Mouse (Mus musculus) embryonic facial prominence, embryonic 12.5 days (tissue): ENCODE data around the gene Nkg7. TPM values are rescaled to one million over a fixed set of nuclear protein-coding genes. Genes with fewer than 3 reads are reported as not detected.

Source experiments
- ATAC-seq: fragments of 200-750 bp; cut with Nextera tagmentation; 2 replicates; pipeline ENCODE4 v1.8.0; 2017; ENCODE audit not compliant: insufficient number of reproducible peaks, insufficient read depth, low FRiP score, low TSS enrichment
- H3K27ac ChIP-seq: fragments of 300-500 bp; sonication (generic); 2 replicates; pipeline ENCODE4 v1.5.1; 2016; ENCODE audit warnings: mild to moderate bottlenecking
- H3K27me3 ChIP-seq: fragments of 300-500 bp; sonication (generic); 2 replicates; pipeline ENCODE4 v1.6.1; 2016; ENCODE audit warnings: mild to moderate bottlenecking, moderate library complexity
- H3K36me3 ChIP-seq: fragments of 300-500 bp; sonication (generic); 2 replicates; pipeline ENCODE4 v1.6.1; 2016; ENCODE audit warnings: mild to moderate bottlenecking
- H3K4me1 ChIP-seq: fragments of 300-500 bp; sonication (generic); 2 replicates; pipeline ENCODE4 v1.6.1; 2016
- H3K4me2 ChIP-seq: fragments of 300-500 bp; sonication (generic); replicated peaks from 2 replicates; pipeline ENCODE4 v1.6.1; 2016; ENCODE audit warnings: mild to moderate bottlenecking, moderate library complexity
- H3K4me3 ChIP-seq: fragments of 300-500 bp; sonication (generic); 2 replicates; pipeline ENCODE4 v1.5.1; 2016; ENCODE audit warnings: mild to moderate bottlenecking
- H3K9ac ChIP-seq: fragments of 300-500 bp; sonication (generic); 2 replicates; pipeline ENCODE4 v1.6.1; 2016; ENCODE audit warnings: mild to moderate bottlenecking, moderate library complexity
- H3K9me3 ChIP-seq: fragments of 300-500 bp; sonication (generic); 2 replicates; pipeline ENCODE4 v1.6.1; 2016; ENCODE audit warnings: mild to moderate bottlenecking, moderate library complexity
- WGBS: fragments of 180-500 bp; shearing (Covaris S2); methylation state at CpG from one replicate; pipeline ENCODE4 v1.1.7; 2016; 5-methylcytosine and 5-hydroxymethylcytosine counted together
- microRNA-seq: library from miRNA; unstranded; fragments of <30 nt; microRNA quantifications from one replicate; pipeline ENCODE4, GENCODE M21; 2017
- polyA plus RNA-seq: library from polyadenylated mRNA; unstranded; fragments of >200 nt; fragmentation: Nextera tagmentation; extraction: Ambion mirVana; gene quantifications from 2 replicates; pipeline ENCODE4 v1.2.1, GENCODE M21; 2016

The Nkg7 gene
- polyA plus RNA-seq, 1 experiment from 2014 or later, result 0.37 TPM

GRCm38 (mm10) chr7:43475706-43476105, 38.8 kb downstream of the Nkg7 start:
- H3K36me3 ChIP-seq, result peaks cover 6% of the 10 kb centered on the region; the same call in 1 of the 2 replicates
- H3K4me3 ChIP-seq, result no peak overlapping the region
- H3K4me2 ChIP-seq, result no peak overlapping the region
- 7% methylated on average over 23 of the region's 23 CpGs for WGBS
- H3K9ac ChIP-seq, result no peak overlapping the region
- H3K9me3 ChIP-seq, result no peaks in the 10 kb centered on the region
- H3K27ac ChIP-seq, result no peak overlapping the region
- 0 out of 2 replicates have a peak, but pooled peaks cover 4% of the 10 kb centered on the region for H3K4me1 ChIP-seq
- peaks cover 53% of the 10 kb centered on the region for H3K27me3 ChIP-seq
- ATAC-seq, result 0 out of 2 replicates have a peak, but pooled peaks have one; percentile 2

- Histone ChIP-seq H3K4me1 (0 out of 2 replicates have a peak, but pooled peaks cover 4% of the 10 kb centered on the region), H3K27ac (no peak overlapping the region), H3K36me3 (peaks cover 6% of the 10 kb centered on the region; the same call in 1 of the 2 replicates), H3K9ac (no peak overlapping the region), H3K9me3 (no peaks in the 10 kb centered on the region), H3K4me3 (no peak overlapping the region), H3K4me2 (0 out of 2 replicates have a peak overlapping the region, but pooled peaks have one; percentile 13), H3K27me3 (peaks cover 53% of the 10 kb centered on the region)
- 6% methylated on average over 13 of the region's 13 CpGs for WGBS
- no peak for ATAC-seq
Observed at GRCm38 (mm10) chr7:43476376-43476775, 39.5 kb downstream of the Nkg7 start.

GRCm38 (mm10) chr7:43481191-43481590, 44.3 kb downstream of the Nkg7 start:
- Histone ChIP-seq H3K9ac (no peak overlapping the region), H3K4me2 (no peak overlapping the region), H3K27me3 (peaks cover 31% of the 10 kb centered on the region), H3K36me3 (no peaks in the 10 kb centered on the region), H3K4me3 (no peak overlapping the region), H3K4me1 (peaks cover 11% of the 10 kb centered on the region; the same call in 1 of the 2 replicates), H3K27ac (no peak overlapping the region), H3K9me3 (no peaks in the 10 kb centered on the region)
- ATAC-seq, result no peak
- 80% methylated on average over 3 of the region's 3 CpGs for WGBS

GRCm38 (mm10) chr7:43482090-43482716, 45.3 kb downstream of the Nkg7 start:
- H3K27me3 ChIP-seq, result peaks cover 21% of the 10 kb centered on the region
- H3K4me2 ChIP-seq, result no peak overlapping the region
- ATAC-seq, result no peak
- peaks cover 8% of the 10 kb centered on the region; the same call in 1 of the 2 replicates for H3K4me1 ChIP-seq
- WGBS, result 64% methylated on average over 8 of the region's 8 CpGs
- no peaks in the 10 kb centered on the region for H3K9me3 ChIP-seq
- H3K9ac ChIP-seq, result no peak overlapping the region
- H3K4me3 ChIP-seq, result no peak overlapping the region
- H3K27ac ChIP-seq, result no peak overlapping the region
- H3K36me3 ChIP-seq, result no peaks in the 10 kb centered on the region

GRCm38 (mm10) chr7:43483236-43483635, 46.4 kb downstream of the Nkg7 start:
- Histone ChIP-seq H3K4me2 (no peak overlapping the region), H3K9me3 (no peaks in the 10 kb centered on the region), H3K36me3 (no peaks in the 10 kb centered on the region), H3K4me3 (no peak overlapping the region), H3K27me3 (peaks cover 10% of the 10 kb centered on the region), H3K27ac (no peak overlapping the region), H3K4me1 (peaks cover 8% of the 10 kb centered on the region; the same call in 1 of the 2 replicates), H3K9ac (no peak overlapping the region)
- 11% methylated on average over 10 of the region's 10 CpGs for WGBS
- ATAC-seq, result no peak

Small RNA genes lying within 50 kb of the gene (microRNA-seq; reads per million reads assigned to microRNA genes)
- 0.54 reads per million for gene Mir7051

Other genes with a start within 250 kb of the Nkg7 start
- 15.5 and 16.1 TPM in 2 replicates for gene Zfp715, start 123.8 kb upstream of the Nkg7 start, polyA plus RNA-seq
- gene Siglecf, start 85.7 kb upstream of the Nkg7 start, polyA plus RNA-seq, result 0.10 and 0.37 TPM in 2 replicates
- gene Siglecg, start 28.9 kb upstream of the Nkg7 start, polyA plus RNA-seq, result 0.04 and 0.09 TPM in 2 replicates
- gene Lim2, start 9.4 kb upstream of the Nkg7 start, polyA plus RNA-seq, result 1.9 and 3.9 TPM in 2 replicates
- not detected in 2 replicates for gene Cldnd2, start 3.7 kb downstream of the Nkg7 start, polyA plus RNA-seq
- gene Etfb, start 7.0 kb downstream of the Nkg7 start, polyA plus RNA-seq, result 237 and 240 TPM in 2 replicates
- gene Gm45233, start 7.1 kb downstream of the Nkg7 start, polyA plus RNA-seq, result 0.38 and 0.90 TPM in 2 replicates
- 5.2 and 6.7 TPM in 2 replicates for gene Vsig10l, start 26.1 kb downstream of the Nkg7 start, polyA plus RNA-seq
- 1.9 and 2.0 TPM in 2 replicates for gene Iglon5, start 53.0 kb downstream of the Nkg7 start, polyA plus RNA-seq
- not detected in 2 replicates for gene 4931406B18Rik, start 68.9 kb downstream of the Nkg7 start, polyA plus RNA-seq
- 0.66 and 1.1 TPM in 2 replicates for gene Cd33, start 107.4 kb downstream of the Nkg7 start, polyA plus RNA-seq
- 6.1 and 6.5 TPM in 2 replicates for gene Zfp658, start 125.2 kb downstream of the Nkg7 start, polyA plus RNA-seq
- gene Zfp719, start 142.5 kb downstream of the Nkg7 start, polyA plus RNA-seq, result 15.1 and 16.5 TPM in 2 replicates
- 0.31 and 0.56 TPM in 2 replicates for gene Zfp819, start 170.1 kb downstream of the Nkg7 start, polyA plus RNA-seq
- gene Ceacam18, start 197.6 kb downstream of the Nkg7 start, polyA plus RNA-seq, result not detected in 2 replicates
- 0.31 and 0.39 TPM in 2 replicates for gene Siglece, start 223.1 kb downstream of the Nkg7 start, polyA plus RNA-seq
- gene Ctu1, start 234.9 kb downstream of the Nkg7 start, polyA plus RNA-seq, result 16.6 and 18.1 TPM in 2 replicates